Mouse (Mus musculus) MEL (cell line): Measurements from ENCODE around the gene Slc39a1.

Experiments
- CTCF ChIP-seq, 3 experiments: IDR thresholded peaks in 2 of 3; conservative IDR thresholded peaks in 1 of 3; 2 replicates each; pipeline ENCODE4 v1.5.1; 2011 to 2012; ENCODE audit warnings: low read length in 3 of 3, low read depth in 2 of 3, mild to moderate bottlenecking in 2 of 3, improper control_type of control experiment in 1 of 3, inconsistent platforms in 1 of 3, mixed read lengths in 1 of 3, moderate library complexity in 1 of 3; ENCODE audit not compliant: control insufficient read depth in 1 of 3, insufficient read depth in 1 of 3, poor library complexity in 1 of 3, severe bottlenecking in 1 of 3
- GATA1 ChIP-seq: IDR thresholded peaks from 2 replicates; pipeline ENCODE4 v1.6.1; 2011; ENCODE audit warnings: low read depth, low read length, improper control_type of control experiment
- SMC3 ChIP-seq: IDR thresholded peaks from 2 replicates; pipeline ENCODE4 v1.6.1; 2011; ENCODE audit warnings: low read depth, low read length, improper control_type of control experiment
- USF2 ChIP-seq, 2 experiments: IDR thresholded peaks; 2 replicates each; pipeline ENCODE4 v1.6.1; 2011 to 2012; ENCODE audit warnings: improper control_type of control experiment in 2 of 2, low read length in 2 of 2, borderline replicate concordance in 1 of 2, inconsistent platforms in 1 of 2, low read depth in 1 of 2, mild to moderate bottlenecking in 1 of 2; ENCODE audit not compliant: insufficient read depth in 1 of 2

DNA sequence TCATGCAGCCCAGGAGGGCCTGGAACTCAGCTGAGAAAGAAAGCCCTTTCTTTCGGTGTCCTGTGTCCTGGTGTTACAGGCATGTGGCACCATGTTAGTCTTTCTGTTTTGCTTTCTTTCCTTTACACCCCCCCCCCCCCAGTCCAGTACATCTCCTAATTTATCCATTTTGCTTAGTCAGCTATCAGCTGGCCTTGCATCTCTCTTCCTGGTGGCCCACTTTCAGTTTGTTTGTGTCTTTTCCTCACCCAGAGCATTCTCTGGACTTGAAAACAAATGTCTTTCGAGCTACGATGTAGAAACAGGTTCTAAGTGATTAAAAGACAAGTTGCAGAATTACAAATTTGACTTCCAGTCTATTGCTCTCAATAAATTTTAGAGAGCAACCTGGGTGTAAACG lies 25.5 kb upstream of the Slc39a1 start:
- no peak for TF ChIP-seq CTCF (IDR thresholded peaks at IDR 0.05 in 2 of 3, conservative IDR thresholded peaks at IDR 0.05 in 1 of 3; ENCODE audit: control insufficient read depth in 1 of 3, insufficient read depth in 1 of 3, low read depth in 2 of 3, low read length in 3 of 3, poor library complexity in 1 of 3, severe bottlenecking in 1 of 3)
- TF ChIP-seq SMC3, result no peak
- no peak for TF ChIP-seq USF2 (IDR thresholded peaks at IDR 0.05; ENCODE audit: borderline replicate concordance in 1 of 2, insufficient read depth in 1 of 2, low read depth in 1 of 2, low read length in 2 of 2)
- TF ChIP-seq GATA1, result no peak
